Mouse (Mus musculus) large intestine, adult 2 months (tissue): ENCODE data around the gene Lrpap1. TPM values are rescaled to one million over a fixed set of nuclear protein-coding genes. Genes with fewer than 3 reads are reported as not detected.

Experiments
- DNase-seq: peaks from one replicate; pipeline ENCODE4 v3.0.0-alpha.2; 2012; ENCODE audit warnings: low read depth, low spot score
- WGBS: fragments of 180-500 bp; shearing (Covaris S2); methylation state at CpG from one replicate; pipeline ENCODE4 v1.1.7; 2018; 5-methylcytosine and 5-hydroxymethylcytosine counted together
- polyA plus RNA-seq: library from polyadenylated mRNA; depleted of rRNA; stranded (reverse); fragments of >200 nt; gene quantifications from 2 replicates; pipeline ENCODE4 v1.2.3, GENCODE M21; 2012

Gene Lrpap1
- polyA plus RNA-seq, 1 experiment: 20.5 TPM

- 87% methylated on average over 7 of the region's 7 CpGs for WGBS
- no peak for DNase-seq
These were observed 24.2 kb upstream of the Lrpap1 start for GRCm38 (mm10) chr5:35129767-35130191.

- DNase-seq: no peak
- WGBS: 79% methylated on average over 16 of the region's 16 CpGs
These were observed 23.6 kb upstream of the Lrpap1 start for GRCm38 (mm10) chr5:35129208-35129607.

GRCm38 (mm10) chr5:35120024-35120423 is 14.5 kb upstream of the Lrpap1 start:
- WGBS: 68% methylated on average over 8 of the region's 8 CpGs
- no peak for DNase-seq

- 92% methylated on average over 2 of the region's 2 CpGs for WGBS
- DNase-seq: no peak
These were observed 12.9 kb upstream of the Lrpap1 start for GRCm38 (mm10) chr5:35118418-35118817.

GRCm38 (mm10) chr5:35117633-35118032 is 12.1 kb upstream of the Lrpap1 start:
- WGBS: 73% methylated on average over 3 of the region's 3 CpGs
- DNase-seq: no peak

- 39% methylated on average over 3 of the region's 3 CpGs for WGBS
- no peak for DNase-seq
These were observed 10.4 kb upstream of the Lrpap1 start for GRCm38 (mm10) chr5:35116002-35116401.

DNA sequence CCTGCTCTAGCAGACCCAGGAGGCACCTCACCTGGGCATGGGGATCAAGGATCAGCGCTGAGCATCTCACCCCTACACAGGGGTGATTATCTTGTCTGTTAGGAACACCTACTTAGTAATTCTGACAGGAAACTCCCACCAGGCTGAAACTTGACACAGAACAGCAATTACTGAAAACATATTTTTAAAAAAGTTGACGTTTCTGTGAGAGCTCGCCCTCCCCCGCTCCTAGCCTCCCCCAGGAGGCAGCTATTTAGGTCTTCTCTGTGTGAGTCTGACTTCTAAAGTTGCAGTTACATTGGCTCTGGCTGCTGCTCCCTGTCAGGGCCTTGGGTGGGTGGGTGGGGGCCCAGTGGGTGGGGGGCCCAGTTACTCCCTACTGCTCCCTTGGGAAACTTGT is 6.9 kb upstream of the Lrpap1 start:
- DNase-seq: no peak
- 69% methylated on average over 4 of the region's 4 CpGs for WGBS

DNA sequence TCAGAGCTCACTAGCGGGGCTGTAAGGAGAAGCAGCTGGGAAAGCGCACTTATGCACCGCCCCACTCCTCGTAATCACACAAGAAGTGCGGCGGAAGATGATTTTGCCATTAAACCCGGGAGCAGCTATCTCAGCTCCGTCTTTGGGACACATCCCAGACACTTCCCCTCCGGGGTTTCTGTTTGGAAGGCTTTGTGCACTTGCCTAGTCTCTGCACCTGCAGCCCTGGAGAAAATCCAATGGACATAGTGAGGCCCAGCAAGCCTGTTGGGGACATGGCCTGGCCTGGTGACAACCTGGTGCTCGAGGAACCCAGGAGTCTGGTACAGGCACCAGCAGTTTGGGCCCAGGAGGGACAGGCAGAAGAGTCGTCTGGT is 344 bp upstream of the Lrpap1 start:
- 4% methylated on average over 11 of the region's 11 CpGs for WGBS
- DNase-seq: no peak

DNA sequence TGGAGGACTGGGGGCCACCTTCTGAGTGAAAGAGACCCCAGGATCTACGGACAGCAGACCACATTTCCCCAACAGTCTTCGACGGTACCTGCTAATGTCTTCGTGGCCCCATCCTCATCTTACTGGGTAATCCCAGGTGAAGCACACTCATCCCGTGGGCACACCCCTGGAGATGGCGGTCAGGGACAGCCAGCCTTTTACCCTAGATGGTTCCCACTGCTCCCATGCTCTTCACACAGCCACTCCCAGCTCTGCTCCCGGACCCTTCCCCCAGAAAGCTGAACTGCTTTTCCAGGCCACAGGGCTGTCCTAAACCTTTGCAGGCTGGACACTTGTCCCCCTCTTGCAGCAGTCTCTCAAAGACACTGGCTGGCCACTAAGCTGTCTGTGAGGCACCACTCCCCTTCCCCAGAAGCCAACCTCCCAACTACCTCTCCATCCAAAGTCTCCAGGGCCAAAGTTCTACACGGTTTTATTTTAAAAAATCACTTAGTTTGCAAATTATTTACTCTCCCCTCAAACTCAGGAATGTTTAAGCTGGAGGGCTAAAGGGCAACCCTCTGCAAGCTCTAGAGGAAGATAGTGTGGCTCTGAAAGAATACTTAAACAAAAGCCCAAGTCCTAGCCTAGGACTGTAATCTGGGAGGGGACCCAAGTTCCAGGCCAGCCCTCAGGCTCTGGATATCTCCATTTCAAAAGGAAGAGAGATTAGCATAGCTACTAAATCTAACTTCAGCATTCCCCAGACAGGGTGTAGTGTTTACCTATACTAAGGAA is 1.2 kb downstream of the Lrpap1 start:
- no peak for DNase-seq

DNA sequence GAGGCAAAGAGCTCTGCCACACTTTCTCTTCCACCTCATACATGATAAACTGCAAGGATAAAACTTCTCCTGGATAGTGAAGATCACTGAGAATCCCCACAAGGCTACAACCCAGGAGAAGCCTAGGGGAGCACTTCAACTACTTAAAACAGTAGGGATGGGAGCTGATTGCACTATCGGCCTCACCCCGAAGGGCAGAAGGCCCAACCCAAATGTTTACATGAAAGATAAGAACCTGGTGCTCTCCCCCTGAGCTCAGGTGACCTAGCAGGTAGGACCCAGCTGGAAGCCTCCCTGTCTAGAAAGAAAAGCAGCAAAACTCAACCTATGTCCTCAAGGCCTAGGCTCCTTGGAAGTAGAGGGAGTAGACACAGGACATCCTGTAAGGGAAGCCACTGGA is 2.0 kb downstream of the Lrpap1 start:
- 12% methylated on average over 2 of the region's 2 CpGs for WGBS
- no peak for DNase-seq

More for the DNA sequence above, 1.2 kb downstream of the Lrpap1 start:
- WGBS: 74% methylated on average over 8 of the region's 8 CpGs

GRCm38 (mm10) chr5:35103086-35103485 is 2.5 kb downstream of the Lrpap1 start:
- 90% methylated on average over 8 of the region's 8 CpGs for WGBS
- DNase-seq: no peak

- 88% methylated on average over 3 of the region's 3 CpGs for WGBS
- DNase-seq: no peak
These were observed 13.9 kb downstream of the Lrpap1 start for GRCm38 (mm10) chr5:35091636-35092035.

GRCm38 (mm10) chr5:35089614-35089963 is 16.0 kb downstream of the Lrpap1 start:
- 77% methylated on average over 5 of the region's 5 CpGs for WGBS
- no peak for DNase-seq

DNA sequence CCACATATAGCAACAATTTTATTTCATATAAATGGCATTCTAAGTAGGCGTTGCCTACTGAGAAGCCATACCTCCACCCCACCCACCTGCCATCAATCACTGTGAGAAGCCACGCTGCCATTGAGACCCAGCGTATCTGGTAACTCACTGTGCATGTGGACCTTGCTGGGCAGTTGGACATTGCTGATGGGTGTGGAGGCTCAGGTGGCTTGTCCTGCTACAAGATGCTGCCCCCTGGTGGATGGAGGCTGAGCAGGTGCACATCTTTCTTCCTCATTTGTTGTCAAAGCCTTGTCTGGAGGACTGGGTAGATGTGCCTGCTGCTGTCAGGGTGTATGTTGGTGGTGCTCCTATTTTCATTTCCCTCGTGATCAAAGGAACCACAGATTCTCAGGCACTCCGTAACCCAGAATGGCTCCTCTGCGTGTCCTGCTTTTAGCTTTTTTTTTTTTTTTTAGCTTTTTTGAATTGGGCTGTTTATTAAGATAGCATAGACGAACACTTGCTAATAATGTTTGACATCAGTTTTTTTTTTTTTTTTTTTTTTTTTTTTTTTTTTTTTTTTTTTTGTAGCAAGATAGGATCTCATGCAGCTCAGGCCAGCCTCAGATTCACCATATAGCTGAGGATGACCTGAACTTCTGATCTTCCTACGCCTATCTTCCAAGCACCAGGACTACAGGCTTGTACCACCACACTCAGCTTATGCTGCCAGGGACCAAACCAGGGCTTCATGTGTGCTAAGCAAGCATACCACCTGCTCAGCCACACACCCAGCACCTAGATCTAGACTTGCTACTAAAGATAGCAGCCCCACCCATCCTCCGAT is 16.6 kb downstream of the Lrpap1 start:
- peak; percentile 56 for DNase-seq

GRCm38 (mm10) chr5:35084913-35085312 is 20.7 kb downstream of the Lrpap1 start:
- no peak for DNase-seq
- WGBS: 75% methylated on average over 3 of the region's 3 CpGs

More for the DNA sequence above, 16.6 kb downstream of the Lrpap1 start:
- WGBS: 60% methylated on average over 9 of the region's 9 CpGs

- 66% methylated on average over 18 of the region's 18 CpGs for WGBS
- DNase-seq: no peak
These were observed 26.5 kb downstream of the Lrpap1 start for GRCm38 (mm10) chr5:35079101-35079500.

- DNase-seq: no peak
- WGBS: 91% methylated on average over 1 of the region's 1 CpGs
These were observed 29.2 kb downstream of the Lrpap1 start for GRCm38 (mm10) chr5:35076369-35076768.

GRCm38 (mm10) chr5:35073992-35074391 is 31.6 kb downstream of the Lrpap1 start:
- WGBS: 61% methylated on average over 9 of the region's 9 CpGs

DNA sequence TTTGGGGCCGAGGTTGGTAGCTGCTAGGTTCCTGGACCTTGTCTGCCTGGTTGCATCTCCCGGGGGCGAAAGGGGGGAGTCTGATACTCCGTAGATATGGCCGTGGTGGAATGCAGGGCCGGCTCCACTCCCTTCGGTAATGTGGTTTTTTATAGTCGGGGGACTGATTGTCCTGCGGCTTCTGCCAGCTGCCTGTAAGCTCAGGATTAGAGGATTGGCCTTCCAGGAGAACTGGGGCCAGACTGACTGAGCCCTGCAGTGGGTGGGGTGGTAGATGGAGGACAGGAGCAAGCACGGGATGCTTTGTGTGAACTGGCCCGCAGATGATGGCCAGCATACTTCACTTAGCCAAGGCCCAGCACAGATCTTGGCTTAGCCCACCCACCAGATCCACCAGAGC is 32.3 kb downstream of the Lrpap1 start:
- no peak for DNase-seq
- WGBS: 72% methylated on average over 11 of the region's 11 CpGs

More at GRCm38 (mm10) chr5:35073992-35074391, 31.6 kb downstream of the Lrpap1 start:
- no peak for DNase-seq

- WGBS: 91% methylated on average over 6 of the region's 6 CpGs
- no peak for DNase-seq
These were observed 33.7 kb downstream of the Lrpap1 start for GRCm38 (mm10) chr5:35071855-35072254.

DNA sequence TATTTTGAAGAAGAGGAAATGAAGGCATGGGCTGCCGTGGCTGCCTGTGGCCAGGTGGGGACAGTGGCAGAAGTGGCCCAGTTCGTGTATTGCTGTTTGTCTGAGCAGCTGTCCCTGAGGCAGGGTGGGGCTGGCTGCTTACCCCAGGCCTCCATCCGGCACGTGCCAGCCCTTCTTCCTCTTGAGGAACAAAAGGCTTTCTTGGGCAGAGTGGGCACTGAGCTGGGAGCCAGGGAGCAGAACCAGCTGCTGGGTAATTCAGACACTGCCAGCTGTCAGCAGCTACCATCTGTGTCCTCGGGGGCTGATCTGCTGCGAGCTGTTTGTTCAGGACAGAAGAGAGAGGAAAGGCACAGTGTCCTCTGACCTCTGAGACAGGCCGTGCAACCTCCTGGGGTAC is 34.6 kb downstream of the Lrpap1 start:
- no peak for DNase-seq
- 28% methylated on average over 7 of the region's 7 CpGs for WGBS
